Mouse (Mus musculus) midbrain, postnatal 0 days (tissue): ENCODE measurements around the gene Rmnd5b. TPM values are rescaled to one million over a fixed set of nuclear protein-coding genes. Genes with fewer than 3 reads are reported as not detected.
"Not testable (repeated sequence)": the region's sequence is repeated elsewhere in the genome, so short reads cannot be mapped to it uniquely, and the experiment has no call there.

Experiments used
- ATAC-seq: fragments of 200-750 bp; cut with Nextera tagmentation; 2 replicates; pipeline ENCODE4 v1.8.0; 2017; ENCODE audit warnings: moderate number of reproducible peaks, mild to moderate bottlenecking, moderate TSS enrichment, moderate library complexity; ENCODE audit not compliant: low FRiP score
- DNase-seq: peaks from one replicate; pipeline ENCODE4 v3.0.0-alpha.2; 2015; ENCODE audit warnings: low spot score
- H3K27ac ChIP-seq: fragments of 300-500 bp; sonication (generic); 2 replicates; pipeline ENCODE4 v1.5.1; 2014; ENCODE audit warnings: low read depth, mild to moderate bottlenecking, low read length, mixed read lengths
- H3K27me3 ChIP-seq: fragments of 300-500 bp; sonication (generic); 2 replicates; pipeline ENCODE4 v1.6.1; 2014; ENCODE audit warnings: low read length, control low read depth, mixed read lengths; ENCODE audit not compliant: insufficient read depth
- H3K36me3 ChIP-seq: fragments of 300-500 bp; sonication (generic); 2 replicates; pipeline ENCODE4 v1.6.1; 2014; ENCODE audit warnings: low read length, control low read depth, mixed read lengths; ENCODE audit not compliant: insufficient read depth
- H3K4me1 ChIP-seq: fragments of 300-500 bp; sonication (generic); 2 replicates; pipeline ENCODE4 v1.6.1; 2014; ENCODE audit warnings: mild to moderate bottlenecking, control low read depth, antibody characterized with exemption, low read length, mixed read lengths; ENCODE audit not compliant: insufficient read depth
- H3K4me2 ChIP-seq: fragments of 300-500 bp; sonication (generic); 2 replicates; pipeline ENCODE4 v1.6.1; 2014; ENCODE audit warnings: low read depth, mild to moderate bottlenecking, low read length, mixed read lengths; ENCODE audit not compliant: poor library complexity, severe bottlenecking
- H3K4me3 ChIP-seq: fragments of 300-500 bp; sonication (generic); 2 replicates; pipeline ENCODE4 v1.5.1; 2014; ENCODE audit warnings: low read depth, mild to moderate bottlenecking, low read length, moderate library complexity
- H3K9ac ChIP-seq: fragments of 300-500 bp; sonication (generic); replicated peaks from 2 replicates; pipeline ENCODE4 v1.6.1; 2014; ENCODE audit warnings: mild to moderate bottlenecking, low read length, moderate library complexity, mixed read lengths; ENCODE audit not compliant: poor library complexity, severe bottlenecking
- H3K9me3 ChIP-seq: fragments of 300-500 bp; sonication (generic); 2 replicates; pipeline ENCODE4 v1.6.1; 2016; ENCODE audit warnings: low read length, control low read depth
- CTCF ChIP-seq: IDR thresholded peaks from 2 replicates; pipeline ENCODE4 v1.5.1; 2016; ENCODE audit warnings: antibody characterized with exemption, mild to moderate bottlenecking
- WGBS: fragments of 180-500 bp; shearing (Covaris S2); extraction: QIAGEN DNeasy Blood & Tissue Kit; methylation state at CpG from one replicate; pipeline ENCODE4 v1.1.7; 2014; 5-methylcytosine and 5-hydroxymethylcytosine counted together
- polyA plus RNA-seq: library from polyadenylated mRNA; unstranded; fragments of >200 nt; fragmentation: Nextera tagmentation; extraction: Ambion mirVana; gene quantifications from 2 replicates; pipeline ENCODE4 v1.2.1, GENCODE M21; 2015
- total RNA-seq: library from RNA; depleted of rRNA; stranded (reverse); fragments of >200 nt; gene quantifications from 2 replicates; pipeline ENCODE4 v1.2.3, GENCODE M21; 2014

Rmnd5b gene
- total and polyA plus RNA-seq, 2 experiments from 2014 or later: 66.0 to 70.1 TPM

DNA sequence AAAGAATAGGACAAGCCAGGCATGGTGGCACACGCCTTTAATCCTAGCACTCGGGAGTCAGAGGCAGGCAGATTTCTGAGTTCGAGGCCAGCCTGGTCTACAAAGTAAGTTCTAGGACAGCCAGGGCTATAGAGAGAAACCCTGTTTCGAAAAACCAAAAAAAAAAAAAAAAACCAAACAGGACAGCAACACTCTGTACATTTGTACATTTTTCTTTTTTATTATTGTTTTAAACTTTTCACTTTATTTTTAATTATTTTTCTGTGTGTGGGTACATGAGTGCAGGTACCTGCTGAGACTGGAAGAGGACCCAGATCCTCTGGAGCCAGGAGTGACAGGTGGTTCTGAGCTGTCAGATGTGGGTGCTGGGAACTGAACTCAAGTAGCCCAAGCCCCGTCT is 39.7 kb upstream of the Rmnd5b start:
- TF ChIP-seq CTCF: no peak
- Histone ChIP-seq H3K9me3 (no peaks in the 10 kb centered on the region), H3K4me1 (no peaks in the 10 kb centered on the region), H3K27ac (no peak overlapping the region), H3K4me3 (no peak overlapping the region), H3K4me2 (no peak overlapping the region), H3K9ac (no peak overlapping the region), H3K36me3 (no peaks in the 10 kb centered on the region), H3K27me3 (no peaks in the 10 kb centered on the region)
- no peak for DNase-seq
- ATAC-seq: no peak
- 77% methylated on average over 5 of the region's 5 CpGs for WGBS

DNA sequence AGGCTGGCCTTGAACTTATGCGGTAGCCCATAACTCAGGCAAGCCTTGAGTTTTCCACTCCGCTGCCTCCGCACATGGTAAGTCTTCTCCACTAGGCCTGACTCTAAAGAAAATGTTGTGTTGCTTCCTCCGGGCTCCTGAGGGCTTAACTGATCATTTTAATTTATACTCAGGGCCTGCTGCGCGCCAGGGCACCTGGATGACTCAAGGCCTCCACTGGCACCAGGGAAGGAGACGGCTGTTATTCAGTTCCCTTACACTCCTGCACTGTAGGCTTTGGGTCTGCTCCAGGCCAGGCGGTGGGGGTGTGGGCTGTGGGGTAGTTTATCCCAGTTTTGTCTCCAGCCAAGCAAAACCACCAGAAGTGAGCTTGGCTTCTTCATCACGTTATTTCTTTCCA is 37.6 kb upstream of the Rmnd5b start:
- no peaks in the 10 kb centered on the region for H3K27me3 ChIP-seq
- no peak overlapping the region for H3K27ac ChIP-seq
- no peaks in the 10 kb centered on the region for H3K36me3 ChIP-seq
- no peak for TF ChIP-seq CTCF
- no peaks in the 10 kb centered on the region for H3K4me1 ChIP-seq
- no peak overlapping the region for H3K9ac ChIP-seq
- no peak for DNase-seq
- H3K9me3 ChIP-seq: no peaks in the 10 kb centered on the region
- H3K4me2 ChIP-seq: no peak overlapping the region
- 88% methylated on average over 9 of the region's 9 CpGs for WGBS
- ATAC-seq: no peak
- no peak overlapping the region for H3K4me3 ChIP-seq

DNA sequence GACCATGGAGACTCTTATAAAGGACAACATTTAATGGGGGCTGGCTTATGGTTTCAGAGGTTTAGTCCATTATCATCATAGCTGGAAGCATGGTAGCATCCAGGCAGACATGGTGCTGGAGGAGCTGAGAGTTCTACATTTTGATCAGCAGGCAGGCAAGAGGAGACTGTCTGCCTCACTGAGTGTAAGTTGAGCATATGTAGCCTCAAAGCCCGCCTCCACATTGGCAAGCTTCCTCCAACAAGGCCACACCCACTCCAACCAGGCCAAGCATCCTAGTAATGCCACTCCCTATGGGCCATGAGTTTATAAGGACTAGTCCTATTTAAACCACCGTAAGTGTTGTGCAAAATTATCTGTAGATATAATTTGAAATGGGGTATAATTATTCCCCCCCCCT is 35.7 kb upstream of the Rmnd5b start:
- Histone ChIP-seq H3K9me3 (no peaks in the 10 kb centered on the region), H3K4me2 (no peak overlapping the region), H3K27me3 (no peaks in the 10 kb centered on the region), H3K4me1 (no peaks in the 10 kb centered on the region), H3K9ac (no peak overlapping the region), H3K27ac (no peak overlapping the region), H3K4me3 (no peak overlapping the region), H3K36me3 (no peaks in the 10 kb centered on the region)
- WGBS: 80% methylated on average over 2 of the region's 2 CpGs
- ATAC-seq (no peak), DNase-seq (no peak)
- TF ChIP-seq CTCF: no peak

DNA sequence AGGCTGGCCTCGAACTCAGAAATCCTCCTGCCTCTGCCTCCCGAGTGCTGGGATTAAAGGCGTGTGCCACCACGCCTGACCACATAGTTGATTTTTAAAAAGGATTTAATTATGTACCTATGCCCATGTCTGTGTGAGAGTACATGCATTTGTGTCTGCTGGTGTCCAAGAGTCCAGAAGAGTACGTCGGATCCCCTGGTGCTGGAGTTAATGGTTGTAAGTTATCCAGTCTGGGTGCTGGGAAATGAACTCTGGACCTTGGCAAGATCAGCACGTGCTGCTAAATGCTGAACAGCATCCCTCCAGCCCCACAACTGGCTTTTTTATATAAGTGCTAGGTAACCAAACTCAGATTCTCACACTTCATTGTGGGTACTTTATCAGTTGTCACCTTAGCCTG is 35.1 kb upstream of the Rmnd5b start:
- no peak overlapping the region for H3K4me3 ChIP-seq
- no peak for DNase-seq
- no peaks in the 10 kb centered on the region for H3K4me1 ChIP-seq
- no peaks in the 10 kb centered on the region for H3K9me3 ChIP-seq
- H3K27me3 ChIP-seq: no peaks in the 10 kb centered on the region
- no peak overlapping the region for H3K9ac ChIP-seq
- H3K36me3 ChIP-seq: no peaks in the 10 kb centered on the region
- no peak overlapping the region for H3K4me2 ChIP-seq
- no peak for ATAC-seq
- no peak for TF ChIP-seq CTCF
- WGBS: 93% methylated on average over 7 of the region's 7 CpGs
- H3K27ac ChIP-seq: no peak overlapping the region

- H3K36me3 ChIP-seq, H3K4me3 ChIP-seq, H3K27ac ChIP-seq, H3K4me1 ChIP-seq, ATAC-seq, DNase-seq, H3K4me2 ChIP-seq, H3K9ac ChIP-seq, H3K27me3 ChIP-seq, H3K9me3 ChIP-seq: not testable (repeated sequence)
- WGBS: 94% methylated on average over 7 of the region's 7 CpGs
Measured at GRCm38 (mm10) chr11:51664747-51665146, 29.1 kb upstream of the Rmnd5b start.

DNA sequence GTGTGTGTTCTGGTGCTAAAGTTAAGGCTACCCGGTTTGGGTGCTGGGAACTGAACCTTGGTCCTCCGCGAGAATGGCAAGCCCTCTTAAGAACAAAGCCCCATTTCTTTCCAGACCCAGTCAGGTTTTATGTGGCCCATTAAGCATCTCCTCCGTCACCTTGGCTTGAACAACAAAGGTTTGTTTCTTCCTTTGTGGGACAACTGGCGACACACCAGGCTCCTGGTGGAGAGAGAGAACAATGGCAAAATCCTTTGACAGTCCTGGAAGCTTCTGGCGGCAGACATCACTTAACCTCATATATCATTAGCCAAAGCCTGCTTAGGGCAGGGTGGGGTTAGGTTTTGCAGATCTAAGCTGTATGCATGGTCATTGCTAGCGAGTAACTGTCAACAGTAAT is 26.9 kb upstream of the Rmnd5b start:
- DNase-seq: no peak

More for the DNA sequence above, 26.9 kb upstream of the Rmnd5b start:
- Histone ChIP-seq H3K4me3 (no peak overlapping the region), H3K27me3 (no peaks in the 10 kb centered on the region), H3K27ac (no peak overlapping the region), H3K9me3 (no peaks in the 10 kb centered on the region), H3K4me2 (no peak overlapping the region), H3K36me3 (no peaks in the 10 kb centered on the region), H3K4me1 (no peaks in the 10 kb centered on the region), H3K9ac (no peak overlapping the region)
- TF ChIP-seq CTCF: no peak
- ATAC-seq: no peak
- 78% methylated on average over 7 of the region's 7 CpGs for WGBS
